Mouse (Mus musculus) hindbrain, embryonic 12.5 days (tissue): ENCODE measurements at regions not wholly inside any gene's neighbourhood (a gene's known extent, or its start where the extent isn't known, plus 50 kb on each side); places are given as distances from the start of the nearest gene placed in this dataset.
A peak's percentile ranks its signal among the peaks of the same experiment; 100 is the strongest.

Experiments used
- ATAC-seq: fragments of 200-750 bp; cut with Nextera tagmentation; 2 replicates; pipeline ENCODE4 v1.8.0; 2017; ENCODE audit warnings: moderate TSS enrichment; ENCODE audit not compliant: low FRiP score
- H3K27ac ChIP-seq: fragments of 300-500 bp; sonication (generic); 2 replicates; pipeline ENCODE4 v1.5.1; 2016; ENCODE audit warnings: mild to moderate bottlenecking
- H3K27me3 ChIP-seq: fragments of 300-500 bp; sonication (generic); 2 replicates; pipeline ENCODE4 v1.6.1; 2016; ENCODE audit warnings: mild to moderate bottlenecking
- H3K36me3 ChIP-seq: fragments of 300-500 bp; sonication (generic); 2 replicates; pipeline ENCODE4 v1.6.1; 2016; ENCODE audit warnings: mild to moderate bottlenecking
- H3K4me1 ChIP-seq: fragments of 300-500 bp; sonication (generic); 2 replicates; pipeline ENCODE4 v1.6.1; 2016
- H3K4me2 ChIP-seq: fragments of 300-500 bp; sonication (generic); replicated peaks from 2 replicates; pipeline ENCODE4 v1.6.1; 2016; ENCODE audit warnings: mild to moderate bottlenecking
- H3K4me3 ChIP-seq: fragments of 300-500 bp; sonication (generic); 2 replicates; pipeline ENCODE4 v1.5.1; 2016; ENCODE audit warnings: mild to moderate bottlenecking
- H3K9ac ChIP-seq: fragments of 300-500 bp; sonication (generic); 2 replicates; pipeline ENCODE4 v1.6.1; 2016; ENCODE audit warnings: mild to moderate bottlenecking, moderate library complexity
- H3K9me3 ChIP-seq: fragments of 300-500 bp; sonication (generic); replicated peaks from 2 replicates; pipeline ENCODE4 v1.6.1; 2016; ENCODE audit warnings: mild to moderate bottlenecking
- WGBS: fragments of 180-500 bp; shearing (Covaris S2); methylation state at CpG from one replicate; pipeline ENCODE4 v1.1.7; 2016; 5-methylcytosine and 5-hydroxymethylcytosine counted together

DNA sequence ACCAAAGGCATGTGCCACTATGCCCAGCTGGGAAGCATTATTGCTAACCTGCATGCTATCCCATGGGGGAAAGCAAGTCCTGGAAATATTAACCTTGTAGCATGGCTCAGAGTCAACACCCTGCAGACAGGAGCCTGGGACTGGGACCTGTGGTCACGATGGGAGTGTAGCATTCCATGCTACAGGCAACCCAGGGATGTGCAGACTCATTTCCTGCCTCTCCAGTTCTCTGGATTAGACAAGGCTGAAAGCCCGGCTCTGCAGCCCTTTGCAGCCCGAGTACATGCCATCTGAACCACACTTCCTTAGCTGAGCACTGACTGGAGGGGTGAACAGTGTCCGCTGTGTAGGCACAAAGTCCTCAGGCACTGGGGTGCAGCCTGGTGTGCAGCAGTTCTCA is 82.8 kb downstream of the Tpra1 start:
- Histone ChIP-seq H3K27me3 (peaks cover 6% of the 10 kb centered on the region; the same call in 1 of the 2 replicates), H3K36me3 (no peaks in the 10 kb centered on the region), H3K9ac (no peak overlapping the region), H3K27ac (no peak overlapping the region), H3K4me2 (no peak overlapping the region), H3K4me1 (peaks cover 23% of the 10 kb centered on the region), H3K9me3 (no peaks in the 10 kb centered on the region), H3K4me3 (no peak overlapping the region)
- 53% methylated on average over 4 of the region's 4 CpGs for WGBS
- no peak for ATAC-seq

DNA sequence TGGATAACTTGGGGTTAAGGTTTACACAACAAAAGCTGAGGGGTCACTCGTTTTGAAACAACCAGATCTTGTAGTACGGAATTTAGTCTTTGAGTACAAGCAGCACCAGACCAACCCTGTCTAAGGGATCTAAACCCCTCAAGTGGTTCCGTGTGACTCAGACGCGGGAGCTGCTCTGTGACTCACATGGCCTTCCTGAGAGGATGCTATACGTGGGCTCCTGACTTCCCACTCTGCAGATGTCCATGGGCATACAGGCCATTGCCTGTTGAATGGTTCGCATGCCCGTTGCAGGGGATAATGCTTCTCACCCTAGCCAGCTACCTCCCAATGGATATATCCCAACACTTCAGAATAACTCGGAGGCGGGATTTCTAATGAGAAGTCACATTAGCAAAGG is 86.5 kb downstream of the Tpra1 start:
- no peak overlapping the region for H3K4me3 ChIP-seq
- WGBS, result 89% methylated on average over 10 of the region's 10 CpGs

DNA sequence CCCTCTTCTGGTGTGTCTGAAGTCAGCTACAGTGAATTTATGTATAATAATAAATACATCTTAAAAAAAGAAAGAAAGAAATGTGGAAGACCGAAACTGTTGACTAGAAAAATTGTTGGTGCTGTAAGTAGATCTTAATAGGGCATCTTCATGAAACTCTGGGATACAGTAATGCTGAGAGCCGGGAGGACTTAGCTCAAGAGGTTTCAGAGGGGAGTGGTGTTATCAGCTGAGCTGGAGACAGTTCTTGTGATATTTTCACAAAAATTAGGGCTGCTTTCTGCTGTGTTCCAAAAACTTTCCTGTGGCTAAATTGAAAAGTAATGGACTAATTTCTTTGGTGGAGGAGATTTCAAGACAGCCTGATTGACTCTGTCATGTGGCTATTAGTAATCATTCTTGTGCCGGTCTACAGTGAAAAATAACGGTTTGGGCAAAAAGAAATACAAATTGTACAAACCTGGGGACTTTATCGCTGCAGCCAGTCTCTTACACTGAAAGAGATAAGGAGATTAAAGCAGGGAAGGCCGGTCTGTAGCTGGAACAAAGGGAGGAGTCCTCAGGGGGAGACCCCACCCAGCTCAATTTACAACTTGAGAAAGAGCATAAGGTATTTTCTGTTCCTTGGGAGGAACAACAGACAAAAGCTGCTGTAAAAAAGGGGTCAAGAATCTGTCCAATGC is 87.7 kb downstream of the Tpra1 start:
- Histone ChIP-seq H3K27me3 (peaks cover 10% of the 10 kb centered on the region; the same call in 1 of the 2 replicates), H3K27ac (no peak overlapping the region), H3K4me3 (no peak overlapping the region), H3K9me3 (no peaks in the 10 kb centered on the region), H3K9ac (no peak overlapping the region), H3K4me2 (no peak overlapping the region), H3K36me3 (no peaks in the 10 kb centered on the region), H3K4me1 (no peaks in the 10 kb centered on the region; the same call in 1 of the 2 replicates)
- WGBS, result 70% methylated on average over 6 of the region's 6 CpGs
- no peak for ATAC-seq

More for the DNA sequence above, 86.5 kb downstream of the Tpra1 start:
- Histone ChIP-seq H3K9ac (no peak overlapping the region), H3K4me1 (peaks cover 5% of the 10 kb centered on the region), H3K9me3 (no peaks in the 10 kb centered on the region), H3K27me3 (peaks cover 6% of the 10 kb centered on the region; the same call in 1 of the 2 replicates), H3K36me3 (no peaks in the 10 kb centered on the region), H3K4me2 (no peak overlapping the region), H3K27ac (no peak overlapping the region)
- no peak for ATAC-seq

DNA sequence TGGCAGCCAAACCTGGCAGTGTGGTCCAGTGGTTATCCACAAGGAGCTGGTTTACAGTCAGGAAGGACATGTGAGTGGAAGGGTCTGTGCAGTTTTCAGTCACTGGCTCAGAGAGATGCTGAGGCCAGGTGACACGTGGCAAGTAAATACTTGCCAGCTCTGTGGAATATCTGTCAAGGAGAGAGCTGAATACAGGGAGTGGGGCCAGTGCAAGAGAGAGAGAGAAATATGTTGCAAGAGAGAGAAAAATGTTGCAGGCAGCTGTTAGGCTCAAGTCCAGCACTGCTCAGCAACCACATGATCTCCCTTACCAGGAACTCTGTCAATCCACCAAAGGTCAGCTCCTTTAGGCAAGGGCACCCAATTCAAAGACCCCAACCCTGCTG is 88.2 kb downstream of the Tpra1 start:
- Histone ChIP-seq H3K4me2 (no peak overlapping the region), H3K36me3 (no peaks in the 10 kb centered on the region), H3K9ac (no peak overlapping the region), H3K9me3 (no peaks in the 10 kb centered on the region), H3K4me1 (no peaks in the 10 kb centered on the region), H3K4me3 (no peak overlapping the region), H3K27me3 (0 out of 2 replicates have a peak, but pooled peaks cover 5% of the 10 kb centered on the region), H3K27ac (no peak overlapping the region)
- ATAC-seq, result no peak
- 26% methylated on average over 1 of the region's 1 CpGs for WGBS

- no peak overlapping the region for H3K4me3 ChIP-seq
- H3K4me2 ChIP-seq, result no peak overlapping the region
- H3K27me3 ChIP-seq, result 0 out of 2 replicates have a peak, but pooled peaks cover 5% of the 10 kb centered on the region
- H3K27ac ChIP-seq, result no peak overlapping the region
- H3K9ac ChIP-seq, result no peak overlapping the region
- WGBS, result 92% methylated on average over 3 of the region's 3 CpGs
- ATAC-seq, result no peak
- H3K36me3 ChIP-seq, result no peaks in the 10 kb centered on the region
- H3K4me1 ChIP-seq, result no peaks in the 10 kb centered on the region
- no peaks in the 10 kb centered on the region for H3K9me3 ChIP-seq
Measured at GRCm38 (mm10) chr6:88995077-88995476, 93.0 kb downstream of the Tpra1 start.

- no peaks in the 10 kb centered on the region for H3K36me3 ChIP-seq
- H3K27me3 ChIP-seq, result 0 out of 2 replicates have a peak, but pooled peaks cover 5% of the 10 kb centered on the region
- H3K9me3 ChIP-seq, result no peaks in the 10 kb centered on the region
- peaks cover 19% of the 10 kb centered on the region for H3K4me1 ChIP-seq
- H3K4me2 ChIP-seq, result no peak overlapping the region
- ATAC-seq, result no peak
- no peak overlapping the region for H3K4me3 ChIP-seq
- H3K27ac ChIP-seq, result no peak overlapping the region
- H3K9ac ChIP-seq, result no peak overlapping the region
- 88% methylated on average over 3 of the region's 3 CpGs for WGBS
Measured at GRCm38 (mm10) chr6:88998927-88999722, 97.1 kb downstream of the Tpra1 start.

DNA sequence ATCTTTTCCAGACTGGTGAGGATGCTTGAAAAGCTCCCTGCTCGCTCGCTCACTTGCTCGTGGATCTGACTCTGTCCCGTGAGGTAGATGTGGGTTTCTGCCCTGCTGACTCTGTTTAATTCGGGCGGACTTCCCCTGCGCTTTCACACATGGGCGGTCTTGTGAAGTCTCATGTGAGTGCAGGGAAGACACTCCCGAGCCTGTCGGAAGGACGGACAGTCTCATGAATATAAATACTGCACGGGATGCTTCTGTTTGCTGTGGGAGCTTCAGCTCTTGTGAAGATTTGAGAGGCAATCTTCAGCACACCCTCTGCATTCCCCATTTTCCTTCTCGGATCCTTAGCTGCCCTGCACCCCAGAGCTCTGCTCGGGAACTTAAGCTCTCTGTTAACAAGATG is 98.3 kb downstream of the Tpra1 start:
- Histone ChIP-seq H3K27ac (no peak overlapping the region; the same call in 1 of the 2 replicates), H3K4me1 (peaks cover 19% of the 10 kb centered on the region), H3K36me3 (no peaks in the 10 kb centered on the region), H3K4me2 (peak overlapping the region; percentile 28; the same call in 1 of the 2 replicates), H3K27me3 (0 out of 2 replicates have a peak, but pooled peaks cover 3% of the 10 kb centered on the region), H3K9me3 (no peaks in the 10 kb centered on the region), H3K4me3 (no peak overlapping the region), H3K9ac (no peak overlapping the region)
- 18% methylated on average over 14 of the region's 14 CpGs for WGBS
- no peak for ATAC-seq

DNA sequence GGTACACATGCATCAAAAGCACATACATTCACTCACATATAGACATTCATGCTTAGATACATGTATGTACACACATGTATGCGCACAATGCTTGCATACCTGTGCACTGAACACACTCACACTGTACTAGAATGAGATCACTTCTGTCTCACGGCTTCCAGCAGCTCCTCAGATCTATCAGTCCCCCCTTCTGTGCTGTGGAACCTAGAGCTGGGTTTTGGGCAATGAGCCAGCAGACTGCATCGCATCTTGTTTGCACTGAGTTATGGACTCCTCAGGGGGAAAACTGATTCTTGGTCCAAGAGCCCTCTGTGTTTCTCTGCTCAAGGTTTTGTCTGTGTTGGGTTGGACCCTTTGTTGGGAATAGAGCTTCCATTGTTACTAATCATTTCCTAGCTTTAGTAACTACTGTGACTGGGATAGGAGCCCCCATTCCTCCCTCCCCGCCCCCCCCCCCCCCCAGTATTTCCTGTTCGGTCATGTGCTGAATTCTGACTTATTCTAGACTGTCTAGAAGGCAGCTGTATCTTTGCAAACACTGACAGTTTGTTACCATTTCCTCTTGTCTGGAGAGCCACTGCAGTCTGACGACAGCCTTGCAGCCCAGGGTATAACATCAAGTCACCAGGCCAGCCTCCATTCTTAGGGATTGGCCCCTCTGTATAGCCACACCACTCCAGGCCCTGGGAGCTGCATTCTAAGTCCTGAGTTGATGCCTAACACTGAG is 101.3 kb downstream of the Tpra1 start:
- 0 out of 2 replicates have a peak, but pooled peaks have one; percentile 6 for ATAC-seq

DNA sequence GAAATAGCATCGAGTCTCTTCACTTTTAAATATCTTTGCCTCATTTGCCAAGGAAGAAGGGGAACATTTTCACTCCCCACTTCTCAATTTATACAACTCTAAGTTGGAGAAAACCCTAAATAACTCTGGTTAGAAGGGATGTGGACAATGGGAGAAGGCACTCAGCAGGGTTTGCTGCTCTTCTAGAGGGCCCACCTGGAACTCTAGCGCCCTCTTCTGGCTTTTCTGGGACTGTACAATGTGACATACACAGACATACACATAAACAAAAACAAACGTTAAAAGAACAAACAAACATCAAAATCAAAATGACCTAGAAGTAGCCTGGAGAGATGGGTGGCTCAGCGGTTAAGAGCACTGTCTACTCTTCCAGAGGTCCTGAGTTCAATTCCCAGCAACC is 103.0 kb downstream of the Tpra1 start:
- ATAC-seq, result no peak
- H3K4me2 ChIP-seq, result no peak overlapping the region
- no peak overlapping the region for H3K27ac ChIP-seq
- peaks cover 53% of the 10 kb centered on the region for H3K4me1 ChIP-seq
- H3K36me3 ChIP-seq, result no peaks in the 10 kb centered on the region
- no peak overlapping the region for H3K4me3 ChIP-seq
- H3K27me3 ChIP-seq, result 0 out of 2 replicates have a peak, but pooled peaks cover 3% of the 10 kb centered on the region
- H3K9me3 ChIP-seq, result no peaks in the 10 kb centered on the region
- no peak overlapping the region for H3K9ac ChIP-seq
- WGBS, result 51% methylated on average over 4 of the region's 4 CpGs

More for the DNA sequence above, 101.3 kb downstream of the Tpra1 start:
- Histone ChIP-seq H3K4me1 (peaks cover 36% of the 10 kb centered on the region), H3K4me2 (no peak overlapping the region), H3K9ac (no peak overlapping the region; the same call in 1 of the 2 replicates), H3K4me3 (no peak overlapping the region), H3K27ac (peak overlapping the region; percentile 41), H3K9me3 (no peaks in the 10 kb centered on the region), H3K36me3 (no peaks in the 10 kb centered on the region), H3K27me3 (0 out of 2 replicates have a peak, but pooled peaks cover 3% of the 10 kb centered on the region)
- 50% methylated on average over 6 of the region's 6 CpGs for WGBS

DNA sequence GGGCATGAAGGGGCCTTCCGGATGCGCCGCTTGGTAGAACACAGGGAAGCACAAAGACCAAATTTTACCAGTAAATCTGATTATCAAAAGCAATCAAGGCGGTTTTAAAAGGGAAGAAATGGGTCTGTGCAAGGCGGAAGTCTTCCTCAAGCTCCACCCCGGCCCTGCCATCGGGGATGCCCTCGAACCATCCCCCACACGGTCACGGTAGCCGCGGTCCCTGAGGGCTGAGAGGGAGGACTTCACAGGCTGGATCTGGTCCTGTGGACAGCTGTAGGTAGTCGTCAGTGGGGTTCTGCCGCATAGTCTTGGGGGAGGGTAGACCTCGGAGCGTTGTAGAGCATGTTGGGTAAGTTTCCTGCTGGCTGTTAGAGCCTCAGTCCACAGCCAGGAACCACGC is 104.9 kb downstream of the Tpra1 start:
- Histone ChIP-seq H3K27me3 (0 out of 2 replicates have a peak, but pooled peaks cover 6% of the 10 kb centered on the region), H3K9me3 (no peaks in the 10 kb centered on the region), H3K9ac (no peak overlapping the region), H3K4me1 (peaks cover 66% of the 10 kb centered on the region), H3K27ac (peak overlapping the region; percentile 85), H3K4me2 (no peak overlapping the region), H3K36me3 (no peaks in the 10 kb centered on the region), H3K4me3 (no peak overlapping the region)
- WGBS, result 21% methylated on average over 17 of the region's 17 CpGs
- peak; percentile 24; the same call in 1 of the 2 replicates for ATAC-seq

GRCm38 (mm10) chr6:89007516-89007915 is 105.5 kb downstream of the Tpra1 start:
- Histone ChIP-seq H3K4me1 (peaks cover 68% of the 10 kb centered on the region), H3K9ac (no peak overlapping the region), H3K9me3 (no peaks in the 10 kb centered on the region), H3K4me2 (no peak overlapping the region), H3K27me3 (0 out of 2 replicates have a peak, but pooled peaks cover 4% of the 10 kb centered on the region), H3K36me3 (no peaks in the 10 kb centered on the region), H3K27ac (peak overlapping the region; percentile 94), H3K4me3 (no peak overlapping the region)
- WGBS, result 76% methylated on average over 2 of the region's 2 CpGs
- no peak for ATAC-seq
